Mouse (Mus musculus): ENCODE measurements around the gene Ubac2. TPM values are rescaled to one million over a fixed set of nuclear protein-coding genes. Genes with fewer than 3 reads are reported as not detected.
A peak's percentile ranks its signal among the peaks of the same experiment; 100 is the strongest.

The Ubac2 gene
- total RNA-seq, 2 experiments from 2014 or later = 48.9 to 49.7 TPM

DNA sequence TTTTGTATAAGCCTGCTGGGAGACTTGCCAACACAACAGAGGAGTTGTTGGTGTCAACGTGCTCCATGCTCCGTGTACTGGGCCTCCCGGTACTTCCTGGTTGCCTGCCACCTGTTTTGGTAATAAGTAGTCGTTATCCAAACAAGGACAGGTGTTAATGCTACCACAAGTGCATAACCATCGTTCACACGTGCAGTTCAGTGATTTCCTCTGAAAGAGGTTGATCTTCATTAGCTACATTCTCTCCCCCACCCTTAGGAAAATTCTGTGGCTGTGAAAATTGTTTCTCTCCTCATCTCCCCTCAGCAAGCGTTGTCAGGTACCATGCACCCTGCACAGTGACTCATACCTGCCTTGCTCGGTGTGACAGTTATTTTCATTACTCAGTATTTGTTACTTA lies 121.0 kb downstream of the Ubac2 start:
- no peak for DNase-seq (ENCODE audit: low spot score in 2 of 2)

GRCm38 (mm10) chr14:122000346-122001105 lies 122.1 kb downstream of the Ubac2 start:
- no peak for DNase-seq (ENCODE audit: low spot score in 2 of 2)

DNA sequence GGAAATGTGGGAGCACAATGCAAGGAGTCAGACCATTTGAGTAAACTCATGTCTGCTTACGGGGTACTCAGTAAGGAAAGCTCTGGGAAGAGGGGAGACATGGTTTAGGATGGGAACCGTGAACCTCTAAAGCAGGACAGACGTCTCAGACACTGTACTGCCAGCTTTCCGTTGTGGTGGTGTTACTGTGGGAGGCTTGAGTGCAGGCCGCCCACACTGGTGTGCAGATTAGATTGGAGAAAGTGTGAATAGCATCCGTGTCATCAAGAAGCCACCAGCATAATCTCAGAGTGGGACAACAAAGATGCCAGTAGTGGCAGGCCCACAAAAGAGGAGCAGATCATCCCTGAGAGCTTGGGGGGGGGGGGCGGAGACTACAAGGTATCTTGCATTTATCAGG lies 123.8 kb downstream of the Ubac2 start:
- DNase-seq (ENCODE audit: low spot score in 2 of 2) = no peak

DNA sequence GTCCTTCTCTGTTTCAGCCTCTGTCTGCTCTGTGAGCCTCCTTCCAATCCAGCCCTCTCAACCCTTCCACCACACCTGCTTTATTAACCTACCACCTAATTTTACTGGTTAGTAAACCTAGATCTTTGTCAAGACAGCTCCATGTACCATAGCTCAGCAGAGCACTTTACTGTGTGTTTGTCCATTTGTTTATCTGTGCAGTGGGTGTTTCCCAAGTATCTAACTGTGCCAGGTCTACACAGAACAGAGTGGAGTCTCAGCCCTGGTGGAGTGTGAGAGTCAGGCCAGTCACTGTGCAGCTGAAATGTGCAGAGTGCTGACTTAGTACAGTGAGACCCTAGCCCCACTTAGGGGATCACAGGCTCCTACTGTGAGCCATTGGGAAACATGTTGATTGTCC lies 125.4 kb downstream of the Ubac2 start:
- no peak for DNase-seq (ENCODE audit: low spot score in 2 of 2)

- DNase-seq (ENCODE audit: low spot score in 2 of 2) = no peak
These were observed 129.8 kb downstream of the Ubac2 start for GRCm38 (mm10) chr14:122008261-122008660.

- peak in 1 of 2 experiments; percentile 15 for DNase-seq (ENCODE audit: low spot score in 2 of 2)
These were observed 131.1 kb downstream of the Ubac2 start for GRCm38 (mm10) chr14:122009502-122009901.

GRCm38 (mm10) chr14:122010301-122010700 lies 131.9 kb downstream of the Ubac2 start:
- no peak for DNase-seq (ENCODE audit: low spot score in 2 of 2)

- DNase-seq (ENCODE audit: low spot score in 2 of 2) = no peak
These were observed 133.3 kb downstream of the Ubac2 start for GRCm38 (mm10) chr14:122011768-122012167.

DNA sequence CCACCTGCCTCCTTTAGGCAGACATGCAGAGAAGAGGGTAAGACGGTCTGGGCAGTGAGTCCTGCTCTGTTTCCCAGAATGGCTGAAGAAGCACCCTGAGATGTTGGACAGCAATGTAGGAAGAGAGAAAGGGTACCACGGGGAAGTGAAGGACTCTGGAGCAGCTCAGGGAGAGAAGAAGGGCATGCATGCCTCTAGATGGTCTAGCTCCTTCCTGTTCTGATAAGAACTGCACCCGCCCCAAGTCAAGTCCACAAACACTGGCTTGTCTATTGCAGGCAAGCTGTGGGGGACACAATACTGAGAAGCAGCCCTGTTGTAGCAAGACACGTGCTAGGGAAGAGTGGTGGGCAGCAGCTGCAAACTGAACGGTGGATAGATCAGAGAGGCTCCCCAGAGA lies 133.8 kb downstream of the Ubac2 start:
- no peak for DNase-seq (ENCODE audit: low spot score in 2 of 2)

- no peak for DNase-seq (ENCODE audit: low spot score in 2 of 2)
These were observed 134.4 kb downstream of the Ubac2 start for GRCm38 (mm10) chr14:122012814-122013213.

GRCm38 (mm10) chr14:122013417-122013951 lies 135.1 kb downstream of the Ubac2 start:
- no peak for DNase-seq (ENCODE audit: low spot score in 2 of 2)

DNA sequence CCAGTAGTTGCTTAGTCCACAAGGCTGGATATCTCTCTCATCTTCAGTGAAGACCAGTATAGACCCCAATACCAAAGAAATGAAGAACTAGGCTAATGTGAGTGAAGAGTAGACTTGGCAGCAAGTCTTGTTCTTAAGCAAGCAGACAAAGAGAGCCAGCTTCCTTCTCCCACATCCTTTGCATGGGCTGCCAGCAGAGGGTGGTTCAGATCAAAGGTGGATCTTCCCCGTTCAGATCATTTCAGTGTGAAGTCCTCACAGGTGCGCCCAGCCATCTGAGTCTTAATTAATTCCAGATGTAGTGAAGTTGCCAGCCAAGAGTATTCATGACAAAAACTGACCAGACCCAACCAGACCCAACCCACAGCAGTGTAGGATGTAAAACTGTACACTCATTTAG lies 139.5 kb downstream of the Ubac2 start:
- DNase-seq (ENCODE audit: low spot score in 2 of 2) = no peak

DNA sequence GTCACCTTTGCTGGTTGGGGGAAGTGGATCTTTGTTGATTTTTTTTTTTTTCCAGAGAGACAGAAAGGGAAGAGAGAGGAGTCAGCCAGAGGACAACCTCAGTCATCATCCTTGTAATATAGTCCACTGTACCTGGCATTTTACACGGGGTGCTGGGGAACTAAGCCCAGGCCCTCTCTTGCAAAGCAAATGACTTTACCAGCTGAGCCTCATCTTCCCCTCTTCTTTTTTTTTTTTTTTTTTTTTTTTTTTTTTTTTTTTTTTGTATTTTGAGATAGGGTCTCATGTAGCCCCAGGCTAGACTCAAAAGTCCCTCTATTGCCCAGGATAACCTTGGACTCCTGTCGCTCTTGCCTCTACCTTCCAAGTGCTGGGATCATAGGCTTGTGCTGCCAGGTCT lies 141.0 kb downstream of the Ubac2 start:
- no peak for DNase-seq (ENCODE audit: low spot score in 2 of 2)

GRCm38 (mm10) chr14:122020567-122020966 lies 142.1 kb downstream of the Ubac2 start:
- DNase-seq (ENCODE audit: low spot score in 2 of 2) = no peak

DNA sequence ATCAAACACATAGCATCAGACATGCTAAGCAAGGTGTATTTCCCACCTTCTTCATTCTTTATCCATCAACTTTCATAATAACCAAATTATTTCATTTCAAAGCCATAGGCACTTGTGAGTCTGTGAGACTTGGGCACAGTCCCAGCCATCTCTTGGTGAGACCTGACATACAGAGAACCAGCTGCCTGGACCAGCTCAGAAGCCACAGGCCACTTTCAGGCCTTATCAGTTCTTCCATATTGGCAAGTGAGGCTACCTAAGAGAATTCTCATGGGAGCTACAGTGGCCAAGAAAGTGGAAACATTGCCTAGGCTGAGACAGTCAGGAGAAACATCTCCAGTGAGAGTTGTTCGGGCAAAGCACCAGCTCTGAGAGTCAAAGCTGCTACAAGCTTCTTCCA lies 144.6 kb downstream of the Ubac2 start:
- no peak for DNase-seq (ENCODE audit: low spot score in 2 of 2)

- no peak for DNase-seq (ENCODE audit: low spot score in 2 of 2)
These were observed 145.5 kb downstream of the Ubac2 start for GRCm38 (mm10) chr14:122023928-122024327.

- DNase-seq (ENCODE audit: low spot score in 2 of 2) = no peak
These were observed 150.7 kb downstream of the Ubac2 start for GRCm38 (mm10) chr14:122028926-122029745.

- no peak for DNase-seq (ENCODE audit: low spot score in 2 of 2)
These were observed 151.4 kb downstream of the Ubac2 start for GRCm38 (mm10) chr14:122029851-122030250.

- DNase-seq (ENCODE audit: low spot score in 2 of 2) = no peak
These were observed 153.6 kb downstream of the Ubac2 start for GRCm38 (mm10) chr14:122032045-122032444.

GRCm38 (mm10) chr14:122034451-122034850 lies 156.0 kb downstream of the Ubac2 start, which contains the start of gene Timm8a2:
TSS of gene Timm8a2 (plus strand) at chr14:122034674.
- no peak for DNase-seq (ENCODE audit: low spot score in 2 of 2)

DNA sequence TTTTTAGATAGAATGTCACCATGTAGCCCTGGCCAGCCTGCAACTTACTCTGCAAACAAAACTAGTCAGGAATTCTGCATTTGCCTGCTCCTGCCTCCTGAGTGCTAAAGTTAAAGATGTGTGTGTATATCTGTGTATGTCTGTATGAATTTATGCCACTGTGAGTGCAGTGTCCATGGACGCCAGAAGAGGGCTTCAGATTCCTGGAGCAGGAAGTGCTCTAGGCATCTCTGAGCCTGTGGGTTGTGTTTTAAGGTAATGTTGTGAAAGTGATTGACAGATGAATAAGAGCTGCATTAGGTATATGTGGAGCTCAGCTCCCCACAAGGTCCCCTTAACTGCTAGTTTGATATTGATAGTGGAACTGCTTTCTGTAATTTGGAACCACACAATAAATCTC lies 156.8 kb downstream of the Ubac2 start:
- DNase-seq (ENCODE audit: low spot score in 2 of 2) = no peak

- DNase-seq (ENCODE audit: low spot score in 2 of 2) = no peak
These were observed 157.4 kb downstream of the Ubac2 start for GRCm38 (mm10) chr14:122035860-122036259.

All from layer of hippocampus, postnatal 14 days (tissue).